Mouse (Mus musculus) kidney, adult 2 months (tissue): Measurements from ENCODE around the gene Fkbp5. TPM values are rescaled to one million over a fixed set of nuclear protein-coding genes. Genes with fewer than 3 reads are reported as not detected.
"Not testable (repeated sequence)": the region's sequence is repeated elsewhere in the genome, so short reads cannot be mapped to it uniquely, and the experiment has no call there.

Experiments
- DNase-seq: peaks from one replicate; pipeline ENCODE4 v3.0.0; 2021
- H3K27ac ChIP-seq: fragments of 200-500 bp; 2 replicates; pipeline ENCODE4 v1.5.1; 2012; ENCODE audit warnings: low read depth, low read length, control low read depth, inconsistent platforms; ENCODE audit not compliant: insufficient read depth
- H3K27me3 ChIP-seq: fragments of 200-500 bp; replicated peaks from 2 replicates; pipeline ENCODE4 v1.6.1; 2012; ENCODE audit warnings: mild to moderate bottlenecking, moderate library complexity, low read length, inconsistent platforms; ENCODE audit not compliant: control insufficient read depth, insufficient read depth
- H3K36me3 ChIP-seq: fragments of 200-500 bp; 2 replicates; pipeline ENCODE4 v1.6.1; 2012; ENCODE audit warnings: mild to moderate bottlenecking, moderate library complexity, low read length, inconsistent platforms; ENCODE audit not compliant: control insufficient read depth, insufficient read depth
- H3K4me1 ChIP-seq: fragments of 200-500 bp; 2 replicates; pipeline ENCODE4 v1.6.1; 2011; ENCODE audit warnings: low read length; ENCODE audit not compliant: control insufficient read depth, insufficient read depth
- H3K4me3 ChIP-seq: fragments of 200-500 bp; 2 replicates; pipeline ENCODE4 v1.5.1; 2011; ENCODE audit warnings: mild to moderate bottlenecking, low read depth, low read length, control low read depth; ENCODE audit not compliant: insufficient read depth
- CTCF ChIP-seq: fragments of 200-500 bp; conservative IDR thresholded peaks from 2 replicates; pipeline ENCODE4 v1.5.1; 2011; ENCODE audit warnings: low read depth, mild to moderate bottlenecking, control low read depth, low read length, moderate library complexity, mixed read lengths; ENCODE audit not compliant: insufficient read depth, insufficient read length
- POLR2A ChIP-seq: fragments of 200-500 bp; IDR thresholded peaks from one replicate; pipeline ENCODE4 v1.6.1; 2011; ENCODE audit warnings: low read depth, low read length, control low read depth
- WGBS: fragments of 180-500 bp; shearing (Covaris S2); methylation state at CpG from one replicate; pipeline ENCODE4 v1.1.7; 2018; 5-methylcytosine and 5-hydroxymethylcytosine counted together
- polyA plus RNA-seq: library from polyadenylated mRNA; depleted of rRNA; stranded (reverse); fragments of >200 nt; gene quantifications from 2 replicates; pipeline ENCODE4 v1.2.3, GENCODE M21; 2012

Fkbp5 gene
- polyA plus RNA-seq, 1 experiment = 13.4 TPM

DNA sequence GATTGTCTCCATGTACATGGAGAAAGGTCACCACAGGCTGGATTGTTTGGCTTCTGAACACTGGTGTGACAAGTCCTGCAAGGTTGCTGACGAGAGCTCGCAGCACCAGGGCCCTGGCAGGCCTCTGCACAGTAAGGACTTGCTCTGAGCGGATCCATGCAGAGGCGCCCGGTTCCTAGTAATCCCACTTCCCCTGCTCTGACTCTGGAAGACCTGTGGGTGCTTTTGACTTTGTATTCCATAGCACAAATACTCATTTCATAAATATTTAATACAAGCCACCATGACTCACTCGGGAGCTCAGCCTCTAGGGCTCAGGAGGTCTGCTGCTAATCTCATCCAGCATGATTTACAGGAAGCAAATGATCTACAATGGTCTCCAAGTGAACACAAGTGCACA lies 97.7 kb downstream of the Fkbp5 start:
- peak; percentile 59 for DNase-seq

DNA sequence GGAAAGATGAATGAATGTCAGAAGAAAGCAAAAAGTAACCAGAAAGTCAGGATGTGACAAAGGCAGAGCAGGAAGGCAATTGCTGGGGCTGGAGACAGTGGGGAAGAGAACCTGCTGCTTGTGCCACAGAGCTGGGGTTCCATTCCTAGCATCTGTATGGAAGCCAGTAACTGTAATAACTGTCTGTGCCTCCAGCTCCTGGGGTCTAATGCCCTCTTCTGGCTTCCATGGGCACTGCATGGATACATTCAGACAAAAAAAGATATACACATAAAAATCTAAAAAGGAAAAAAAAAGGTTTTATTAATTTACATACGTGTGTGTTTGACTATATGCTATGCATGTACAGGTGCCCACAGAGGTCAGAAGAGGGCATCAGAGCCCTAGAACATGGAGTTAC lies 98.4 kb downstream of the Fkbp5 start:
- H3K27me3 ChIP-seq = no peaks in the 10 kb centered on the region
- 94% methylated on average over 1 of the region's 1 CpGs for WGBS
- no peaks in the 10 kb centered on the region; the same call in 1 of the 2 replicates for H3K36me3 ChIP-seq
- H3K27ac ChIP-seq = peak overlapping the region; percentile 59
- peaks cover 23% of the 10 kb centered on the region for H3K4me1 ChIP-seq
- TF ChIP-seq CTCF = peak; percentile 50
- no peak for TF ChIP-seq POLR2A
- no peak overlapping the region for H3K4me3 ChIP-seq
- DNase-seq = peak; percentile 39

More for the DNA sequence above, 97.7 kb downstream of the Fkbp5 start:
- Histone ChIP-seq H3K4me3 (no peak overlapping the region), H3K36me3 (no peaks in the 10 kb centered on the region; the same call in 1 of the 2 replicates), H3K27ac (peak overlapping the region; percentile 59), H3K4me1 (peaks cover 23% of the 10 kb centered on the region), H3K27me3 (no peaks in the 10 kb centered on the region)
- TF ChIP-seq POLR2A (no peak), CTCF (no peak)
- WGBS = 76% methylated on average over 6 of the region's 6 CpGs

- not testable (repeated sequence) for H3K36me3 ChIP-seq, H3K27me3 ChIP-seq, H3K27ac ChIP-seq, H3K4me3 ChIP-seq, DNase-seq
- peaks cover 23% of the 10 kb centered on the region for H3K4me1 ChIP-seq
These were observed 98.8 kb downstream of the Fkbp5 start for GRCm38 (mm10) chr17:28418481-28418880.

- Histone ChIP-seq H3K4me1 (peaks cover 23% of the 10 kb centered on the region), H3K4me3 (no peak overlapping the region), H3K27ac (no peak overlapping the region), H3K36me3 (peaks cover 2% of the 10 kb centered on the region; the same call in 1 of the 2 replicates), H3K27me3 (no peaks in the 10 kb centered on the region)
- no peak for TF ChIP-seq POLR2A
- no peak for TF ChIP-seq CTCF
- WGBS = 77% methylated on average over 5 of the region's 5 CpGs
- DNase-seq = no peak
These were observed 99.6 kb downstream of the Fkbp5 start for GRCm38 (mm10) chr17:28417771-28418170.

- Histone ChIP-seq H3K27ac (no peak overlapping the region), H3K4me3 (no peak overlapping the region), H3K36me3 (peaks cover 2% of the 10 kb centered on the region; the same call in 1 of the 2 replicates), H3K27me3 (no peaks in the 10 kb centered on the region), H3K4me1 (peaks cover 14% of the 10 kb centered on the region)
- no peak for TF ChIP-seq POLR2A
- no peak for TF ChIP-seq CTCF
- WGBS = 56% methylated on average over 5 of the region's 5 CpGs
- peak; percentile 74 for DNase-seq
These were observed 102.1 kb downstream of the Fkbp5 start for GRCm38 (mm10) chr17:28415271-28415670.

DNA sequence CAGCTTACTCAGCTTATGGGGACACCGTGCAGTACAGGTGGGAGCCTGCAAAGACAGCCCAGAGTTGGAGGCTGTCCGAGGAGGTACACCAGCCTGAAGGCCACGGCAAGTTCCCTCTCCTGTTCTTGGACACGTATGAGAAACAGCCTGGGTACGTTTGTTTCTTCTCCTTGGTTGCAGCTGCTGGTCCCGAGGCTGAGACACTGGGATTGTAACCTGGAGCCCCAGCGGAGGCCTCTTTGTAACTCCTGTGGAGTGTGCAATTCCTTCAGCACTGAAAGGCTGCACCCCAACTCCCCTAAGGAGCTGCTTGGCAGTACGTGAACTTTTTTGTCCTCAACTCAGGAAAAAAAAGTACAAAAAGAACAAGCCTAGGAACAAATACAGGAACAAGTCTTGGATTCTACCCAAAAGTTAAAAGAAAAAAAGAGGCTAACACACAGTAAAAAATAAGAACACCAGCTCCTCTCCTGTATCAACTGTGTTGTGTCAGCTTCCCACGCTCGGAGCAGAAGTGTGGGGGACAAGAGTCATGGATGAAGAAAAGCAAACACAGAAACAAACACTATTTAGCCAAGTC lies 105.9 kb downstream of the Fkbp5 start:
- Histone ChIP-seq H3K36me3 (peaks cover 2% of the 10 kb centered on the region; the same call in 1 of the 2 replicates), H3K27me3 (no peaks in the 10 kb centered on the region), H3K4me1 (peaks cover 6% of the 10 kb centered on the region; the same call in 1 of the 2 replicates), H3K27ac (no peak overlapping the region), H3K4me3 (no peak overlapping the region)
- WGBS = 79% methylated on average over 10 of the region's 10 CpGs
- DNase-seq = no peak
- no peak for TF ChIP-seq POLR2A
- no peak for TF ChIP-seq CTCF

DNA sequence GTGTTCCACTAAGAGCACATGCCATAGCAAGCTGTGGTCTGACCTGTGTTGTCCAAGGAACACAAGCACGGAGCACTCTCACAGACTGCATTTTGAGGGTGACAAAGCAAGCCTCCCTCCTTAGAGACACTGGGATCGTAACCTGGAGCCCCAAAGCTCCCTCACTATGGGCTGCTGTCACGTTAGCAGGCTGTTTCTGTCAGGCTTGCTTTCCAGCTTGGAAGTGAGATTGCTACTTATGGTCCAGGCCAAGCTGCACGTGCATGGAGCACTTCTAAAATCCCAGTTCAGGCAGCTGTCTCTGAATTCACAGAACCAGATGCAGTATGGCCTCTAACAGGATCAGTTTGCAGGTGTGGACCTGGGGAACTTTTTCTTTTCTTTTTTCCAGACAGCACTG lies 106.6 kb downstream of the Fkbp5 start:
- Histone ChIP-seq H3K27me3 (no peaks in the 10 kb centered on the region), H3K27ac (no peak overlapping the region), H3K36me3 (peaks cover 2% of the 10 kb centered on the region; the same call in 1 of the 2 replicates), H3K4me3 (no peak overlapping the region), H3K4me1 (peaks cover 4% of the 10 kb centered on the region; the same call in 1 of the 2 replicates)
- DNase-seq = no peak
- 94% methylated on average over 4 of the region's 4 CpGs for WGBS
- TF ChIP-seq POLR2A (no peak), CTCF (no peak)
